24 mouse cellular contexts compared by ENCODE assay signal in genomic region chr10:100132304-100132703, GRCm38 (mm10).
"Had no signal": no experiment of that assay in that cellular context is flagged by ENCODE, and none has a peak within 500 bp of the region (broad histone marks: within the 10 kb centered on the region; RNA-seq: fewer than 3 reads in every experiment).

No protein-coding gene starts in this region.

- H3K27me3 ChIP-seq: heart, embryonic 12.5 days; hindbrain, embryonic 13.5 days; hindbrain, embryonic 15.5 days; kidney, embryonic 15.5 days; limb, embryonic 12.5 days had no signal

- ATAC-seq: forebrain, postnatal 0 days; hindbrain, postnatal 0 days; intestine, embryonic 16.5 days had no signal

- H3K9ac ChIP-seq: forebrain, postnatal 0 days; heart, embryonic 12.5 days; hindbrain, embryonic 13.5 days; hindbrain, embryonic 15.5 days; kidney, embryonic 15.5 days; limb, embryonic 12.5 days had no signal

- H3K4me2 ChIP-seq: heart, embryonic 12.5 days; hindbrain, embryonic 13.5 days; hindbrain, embryonic 15.5 days; kidney, embryonic 15.5 days; limb, embryonic 12.5 days had no signal

- H3K36me3 ChIP-seq: heart, embryonic 10.5 days; heart, embryonic 12.5 days; hindbrain, embryonic 13.5 days; hindbrain, embryonic 15.5 days; kidney, embryonic 15.5 days; limb, embryonic 10.5 days; limb, embryonic 12.5 days had no signal

- H3K27ac ChIP-seq: heart, adult 2 months; heart, embryonic 10.5 days; hindbrain, embryonic 13.5 days; hindbrain, embryonic 15.5 days; hindbrain, postnatal 0 days; kidney, embryonic 15.5 days; kidney, postnatal 0 days; left cerebral cortex, adult 2 months; limb, embryonic 10.5 days; limb, embryonic 12.5 days had no signal

- H3K4me3 ChIP-seq: heart, adult 2 months; heart, embryonic 10.5 days; heart, embryonic 12.5 days; hindbrain, embryonic 13.5 days; hindbrain, embryonic 15.5 days; kidney, embryonic 15.5 days; left cerebral cortex, adult 2 months; limb, embryonic 10.5 days; limb, embryonic 12.5 days had no signal

- H3K9me3 ChIP-seq: heart, embryonic 10.5 days; heart, embryonic 12.5 days; hindbrain, embryonic 13.5 days; hindbrain, embryonic 15.5 days; kidney, embryonic 15.5 days; limb, embryonic 10.5 days; limb, embryonic 12.5 days had no signal

- DNase-seq: forebrain, postnatal 0 days; gastrocnemius, postnatal 14 days; gastrocnemius, postnatal 36 days; heart, adult 11 months; heart, adult 2 months; heart, postnatal 10 days; heart, postnatal 4 days; kidney, adult 11 months; kidney, adult 2 months; kidney, adult 9 months; kidney, postnatal 14 days; kidney, postnatal 36 days; layer of hippocampus, adult 9-11 months had no signal

- H3K4me1 ChIP-seq: heart, embryonic 12.5 days; kidney, embryonic 15.5 days; limb, embryonic 12.5 days had no signal
